Mouse (Mus musculus): Measurements from ENCODE around the gene Dnph1.
"Not testable (repeated sequence)": the region's sequence is repeated elsewhere in the genome, so short reads cannot be mapped to it uniquely, and the experiment has no call there.

Dnph1 gene

GRCm38 (mm10) chr17:46496623-46497434 lies at the start of gene Dnph1:
TSS of gene Dnph1 (plus strand) at chr17:46496711.
- DNase-seq, result peak; percentile 81 to 88

GRCm38 (mm10) chr17:46452683-46453082 lies 43.8 kb upstream of the Dnph1 start:
- DNase-seq, result no peak

- DNase-seq, result no peak
These were observed 43.1 kb upstream of the Dnph1 start for GRCm38 (mm10) chr17:46453302-46453948.

- no peak for DNase-seq
These were observed 42.5 kb upstream of the Dnph1 start for GRCm38 (mm10) chr17:46453970-46454411.

GRCm38 (mm10) chr17:46454539-46454938 lies 42.0 kb upstream of the Dnph1 start:
- DNase-seq, result no peak

GRCm38 (mm10) chr17:46455110-46455691 lies 41.3 kb upstream of the Dnph1 start:
- DNase-seq, result peak in 1 of 2 experiments; percentile 56

GRCm38 (mm10) chr17:46457791-46458190 lies 38.7 kb upstream of the Dnph1 start:
- peak; percentile 46 to 73 for DNase-seq

- no peak for DNase-seq
These were observed 38.1 kb upstream of the Dnph1 start for GRCm38 (mm10) chr17:46458439-46458838.

GRCm38 (mm10) chr17:46460673-46461072 lies 35.8 kb upstream of the Dnph1 start:
- DNase-seq, result no peak

- no peak for DNase-seq
These were observed 35.2 kb upstream of the Dnph1 start for GRCm38 (mm10) chr17:46461347-46461746.

GRCm38 (mm10) chr17:46462226-46462625 lies 34.3 kb upstream of the Dnph1 start:
- no peak for DNase-seq

GRCm38 (mm10) chr17:46467830-46468229 lies 28.7 kb upstream of the Dnph1 start:
- peak; percentile 57 to 71 for DNase-seq

GRCm38 (mm10) chr17:46476601-46477000 lies 19.9 kb upstream of the Dnph1 start:
- DNase-seq, result no peak

GRCm38 (mm10) chr17:46477286-46477685 lies 19.2 kb upstream of the Dnph1 start:
- DNase-seq, result no peak

GRCm38 (mm10) chr17:46483561-46484001 lies 12.9 kb upstream of the Dnph1 start:
- peak; percentile 82 to 84 for DNase-seq

- DNase-seq, result peak; percentile 66 to 71
These were observed 12.5 kb upstream of the Dnph1 start for GRCm38 (mm10) chr17:46484021-46484431.

GRCm38 (mm10) chr17:46484461-46484875 lies 12.0 kb upstream of the Dnph1 start:
- DNase-seq, result peak; percentile 61 to 67

- no peak for DNase-seq
These were observed 9.5 kb upstream of the Dnph1 start for GRCm38 (mm10) chr17:46486995-46487394.

GRCm38 (mm10) chr17:46487431-46487830 lies 9.1 kb upstream of the Dnph1 start, which contains the start of gene Ttbk1:
TSS of gene Ttbk1 (minus strand) at chr17:46487675.
- peak; percentile 82 to 90 for DNase-seq

GRCm38 (mm10) chr17:46495486-46495885 lies 1.0 kb upstream of the Dnph1 start:
- no peak for DNase-seq

- not testable (repeated sequence) for DNase-seq
These were observed 430 bp upstream of the Dnph1 start for GRCm38 (mm10) chr17:46496081-46496480.

- DNase-seq, result no peak
These were observed 1.4 kb downstream of the Dnph1 start for GRCm38 (mm10) chr17:46497956-46498355.

- no peak for DNase-seq
These were observed 6.3 kb downstream of the Dnph1 start for GRCm38 (mm10) chr17:46502775-46503174.
